In the genomic region with DNA sequence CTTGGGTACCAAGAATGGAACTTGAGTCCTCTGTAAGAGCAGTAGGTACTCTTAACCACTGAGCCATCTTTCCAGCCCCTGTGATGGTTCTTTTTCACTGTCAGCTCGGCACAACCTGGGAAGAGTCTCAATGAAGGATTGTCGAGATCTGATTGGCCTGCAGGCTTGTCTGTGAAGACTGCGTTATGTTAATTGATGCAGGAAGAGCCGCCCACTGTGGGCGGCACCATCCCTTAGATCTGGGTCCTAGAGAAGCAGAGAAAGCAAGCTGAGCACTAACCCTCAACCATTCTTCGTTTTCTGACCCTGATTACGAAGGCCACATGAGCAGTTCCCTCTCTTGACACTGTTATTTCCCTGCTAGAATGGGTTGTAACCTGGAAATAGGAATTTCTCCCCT, we compare ENCODE assay signal across 22 mouse cellular contexts. TPM values are rescaled to one million over a fixed set of nuclear protein-coding genes. Genes with fewer than 3 reads are reported as not detected.
DNase-seq lines count a peak whose midpoint lies in the region; ATAC-seq lines count a peak whose summit lies in the region.
"Had no signal": no experiment of that assay in that cellular context is flagged by ENCODE, and none has a peak within 500 bp of the region (broad histone marks: within the 10 kb centered on the region; RNA-seq: fewer than 3 reads in every experiment).

No protein-coding gene starts in this region.

- DNase-seq in R1 (ENCODE audit: low read depth, low spot score) (peak; percentile 77), ZHBTc4 (ENCODE audit: low read depth, low spot score) (peak; percentile 79)
- DNase-seq in adrenal gland, adult 8-10 months, result no peak
- DNase-seq: adrenal gland, adult 2 months; adrenal gland, postnatal 10 days; adrenal gland, postnatal 14 days; adrenal gland, postnatal 25 days; adrenal gland, postnatal 36 days; B cell, adult 2 months; cerebellum, adult 11 months; cerebellum, adult 11-12 months; cerebellum, adult 18-20 months; cerebellum, adult 2 months; cerebellum, adult 8-10 months; cerebellum, adult 9-10 months; cerebellum, adult 9-11 months had no signal

- no peak for ATAC-seq in cerebellum, adult (ENCODE audit: insufficient number of reproducible peaks, low FRiP score, low TSS enrichment)
- ATAC-seq: activated CD4-positive, CD25-positive, alpha-beta regulatory T cell, adult 4 months; CD4-positive, CD25-positive, alpha-beta regulatory T cell, adult 4 months; Patski had no signal

RNA-seq across cellular contexts. Expression of gene Stpg1, which starts 5.3 kb away (rescaled TPM):
- total RNA-seq in adrenal gland, adult 8-10 months (2022), result 1 to 10 TPM in 2 of 4 experiments, under 1 TPM in 2; 0.84 to 1.8 (median 1.1) TPM
- total RNA-seq: CH12.LX, MEL had no signal

RNA-seq across cellular contexts. Expression of gene Nipal3, which starts 5.6 kb away (rescaled TPM):
- total RNA-seq in adrenal gland, adult 8-10 months (2022), result 10 to 100 TPM; 22.1 to 31.0 (median 26.2) TPM

RNA-seq across cellular contexts. Expression of gene Rcan3, which starts 55.6 kb away (rescaled TPM):
- total RNA-seq in adrenal gland, adult 8-10 months (2022), result 10 to 100 TPM; 19.1 to 33.0 (median 27.2) TPM
